Mouse (Mus musculus) kidney, embryonic 15.5 days (tissue): ENCODE results near the gene Ptgs1. TPM values are rescaled to one million over a fixed set of nuclear protein-coding genes. Genes with fewer than 3 reads are reported as not detected.

Source experiments
- polyA plus RNA-seq: library from polyadenylated mRNA; unstranded; fragments of >200 nt; fragmentation: Nextera tagmentation; extraction: Ambion mirVana; gene quantifications from 2 replicates; pipeline ENCODE4 v1.2.1, GENCODE M21; 2015

Gene Ptgs1
- polyA plus RNA-seq, 1 experiment from 2014 or later: 29.2 TPM

Other genes with a start within 250 kb of the Ptgs1 start
- 252 and 254 TPM in 2 replicates for gene Ndufa8, start 181.0 kb upstream of the Ptgs1 start, polyA plus RNA-seq
- gene Morn5, start 181.0 kb upstream of the Ptgs1 start, polyA plus RNA-seq: 0.40 and 0.91 TPM in 2 replicates
- 2.4 and 2.6 TPM in 2 replicates for gene Lhx6, start 125.0 kb upstream of the Ptgs1 start, polyA plus RNA-seq
- gene Mrrf, start 94.0 kb upstream of the Ptgs1 start, polyA plus RNA-seq: 26.7 and 28.6 TPM in 2 replicates
- gene Rbm18, start 93.7 kb upstream of the Ptgs1 start, polyA plus RNA-seq: 69.3 and 71.1 TPM in 2 replicates
- not detected in 2 replicates for gene Olfr338, start 143.1 kb downstream of the Ptgs1 start, polyA plus RNA-seq
- gene Olfr339, start 188.5 kb downstream of the Ptgs1 start, polyA plus RNA-seq: not detected in 2 replicates
- gene Olfr340, start 222.2 kb downstream of the Ptgs1 start, polyA plus RNA-seq: not detected in 2 replicates